Mouse (Mus musculus) hindbrain, embryonic 14.5 days (tissue): ENCODE measurements around the gene Becn1. TPM values are rescaled to one million over a fixed set of nuclear protein-coding genes. Genes with fewer than 3 reads are reported as not detected.

Experiments
- ATAC-seq: fragments of 200-750 bp; cut with Nextera tagmentation; 2 replicates; pipeline ENCODE4 v1.8.0; 2017; ENCODE audit warnings: moderate number of reproducible peaks, mild to moderate bottlenecking, moderate TSS enrichment, moderate library complexity; ENCODE audit not compliant: low FRiP score
- DNase-seq: peaks from one replicate; pipeline ENCODE4 v3.0.0-alpha.2; 2015; ENCODE audit warnings: low spot score
- H3K27ac ChIP-seq: fragments of 300-500 bp; sonication (generic); 2 replicates; pipeline ENCODE4 v1.5.1; 2014; ENCODE audit warnings: mild to moderate bottlenecking, moderate library complexity
- H3K27me3 ChIP-seq: fragments of 300-500 bp; sonication (generic); 2 replicates; pipeline ENCODE4 v1.6.1; 2014; ENCODE audit warnings: mild to moderate bottlenecking, low read length, mixed read lengths; ENCODE audit not compliant: control insufficient read depth, insufficient read depth
- H3K36me3 ChIP-seq: fragments of 300-500 bp; sonication (generic); replicated peaks from 2 replicates; pipeline ENCODE4 v1.6.1; 2014; ENCODE audit not compliant: control insufficient read depth, insufficient read depth
- H3K4me1 ChIP-seq: fragments of 300-500 bp; sonication (generic); replicated peaks from 2 replicates; pipeline ENCODE4 v1.6.1; 2014; ENCODE audit warnings: antibody characterized with exemption, low read length, mixed read lengths; ENCODE audit not compliant: control insufficient read depth, insufficient read depth
- H3K4me2 ChIP-seq: fragments of 300-500 bp; sonication (generic); replicated peaks from 2 replicates; pipeline ENCODE4 v1.6.1; 2014; ENCODE audit warnings: mild to moderate bottlenecking, moderate library complexity
- H3K4me3 ChIP-seq: fragments of 300-500 bp; sonication (generic); replicated peaks from 2 replicates; pipeline ENCODE4 v1.5.1; 2014; ENCODE audit warnings: mild to moderate bottlenecking, low read length
- H3K9ac ChIP-seq: fragments of 300-500 bp; sonication (generic); 2 replicates; pipeline ENCODE4 v1.6.1; 2014
- H3K9me3 ChIP-seq: fragments of 300-500 bp; sonication (generic); 2 replicates; pipeline ENCODE4 v1.6.1; 2016; ENCODE audit warnings: low read length; ENCODE audit not compliant: control insufficient read depth
- WGBS: fragments of 180-500 bp; shearing (Covaris S2); extraction: QIAGEN DNeasy Blood & Tissue Kit; methylation state at CpG from one replicate; pipeline ENCODE4 v1.1.7; 2014; 5-methylcytosine and 5-hydroxymethylcytosine counted together
- polyA plus RNA-seq: library from polyadenylated mRNA; unstranded; fragments of >200 nt; fragmentation: Nextera tagmentation; extraction: Ambion mirVana; gene quantifications from 2 replicates; pipeline ENCODE4 v1.2.1, GENCODE M21; 2014

The Becn1 gene
- polyA plus RNA-seq, 1 experiment from 2014 or later = 172 TPM

- Histone ChIP-seq H3K36me3 (0 out of 2 replicates have a peak, but pooled peaks cover 7% of the 10 kb centered on the region), H3K27me3 (peaks cover 54% of the 10 kb centered on the region), H3K4me1 (peaks cover 33% of the 10 kb centered on the region; the same call in 1 of the 2 replicates), H3K4me3 (0 out of 2 replicates have a peak overlapping the region, but pooled peaks have one; percentile 4), H3K9me3 (no peaks in the 10 kb centered on the region), H3K4me2 (no peak overlapping the region), H3K9ac (no peak overlapping the region), H3K27ac (no peak overlapping the region)
- no peak for ATAC-seq
- no peak for DNase-seq
- WGBS = 3% methylated on average over 32 of the region's 32 CpGs
Observed at GRCm38 (mm10) chr11:101263138-101263988, 38.7 kb downstream of the Becn1 start.

DNA sequence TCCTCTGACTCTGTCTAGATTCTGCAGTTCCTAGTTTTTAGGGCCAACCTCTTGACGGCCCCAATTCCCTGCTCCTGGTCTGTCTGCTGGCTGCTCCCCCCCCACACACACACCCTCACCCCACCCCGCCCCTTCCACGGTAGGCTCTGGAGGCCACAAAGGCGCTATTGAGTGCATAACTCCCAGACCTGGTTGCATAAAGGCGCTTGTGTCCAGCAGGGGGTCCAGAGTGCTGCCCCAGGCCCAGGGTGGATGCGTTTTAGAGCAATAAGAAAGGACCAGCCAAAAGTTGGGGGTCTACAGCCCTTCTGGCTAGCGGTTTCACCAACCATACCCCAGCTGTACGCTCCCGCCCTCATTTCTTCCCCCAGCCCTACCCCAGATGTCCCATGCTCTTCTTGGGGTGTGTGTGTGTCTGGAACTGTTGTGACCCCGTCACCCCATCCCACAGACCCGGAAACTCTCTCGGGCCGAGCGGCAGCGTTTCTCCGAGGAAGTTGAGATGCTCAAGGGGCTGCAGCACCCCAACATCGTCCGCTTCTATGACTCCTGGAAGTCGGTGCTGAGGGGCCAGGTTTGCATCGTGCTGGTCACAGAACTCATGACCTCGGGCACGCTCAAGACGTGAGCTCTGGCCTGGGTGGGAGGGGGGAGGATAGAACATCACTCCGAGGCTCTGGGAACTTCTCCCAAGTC, 39.7 kb downstream of the Becn1 start:
- no peak for DNase-seq
- H3K4me1 ChIP-seq = peaks cover 33% of the 10 kb centered on the region; the same call in 1 of the 2 replicates
- no peak for ATAC-seq

GRCm38 (mm10) chr11:101260826-101261380, 41.2 kb downstream of the Becn1 start:
- H3K36me3 ChIP-seq = 0 out of 2 replicates have a peak, but pooled peaks cover 10% of the 10 kb centered on the region
- no peak overlapping the region for H3K27ac ChIP-seq
- peaks cover 50% of the 10 kb centered on the region for H3K27me3 ChIP-seq
- H3K4me3 ChIP-seq = peak overlapping the region; percentile 42
- peak overlapping the region; percentile 61 for H3K9ac ChIP-seq
- peaks cover 33% of the 10 kb centered on the region; the same call in 1 of the 2 replicates for H3K4me1 ChIP-seq
- H3K9me3 ChIP-seq = no peaks in the 10 kb centered on the region
- ATAC-seq = no peak; the same call in 1 of the 2 replicates
- no peak for DNase-seq
- under 1% methylated on average over 30 of the region's 30 CpGs for WGBS
- H3K4me2 ChIP-seq = peak overlapping the region; percentile 85

More for the DNA sequence above, 39.7 kb downstream of the Becn1 start:
- Histone ChIP-seq H3K4me3 (peak overlapping the region; percentile 9; the same call in 1 of the 2 replicates), H3K9me3 (no peaks in the 10 kb centered on the region), H3K9ac (no peak overlapping the region), H3K27ac (no peak overlapping the region), H3K36me3 (0 out of 2 replicates have a peak, but pooled peaks cover 8% of the 10 kb centered on the region), H3K27me3 (peaks cover 54% of the 10 kb centered on the region), H3K4me2 (peak overlapping the region; percentile 24)
- 2% methylated on average over 24 of the region's 24 CpGs for WGBS

DNA sequence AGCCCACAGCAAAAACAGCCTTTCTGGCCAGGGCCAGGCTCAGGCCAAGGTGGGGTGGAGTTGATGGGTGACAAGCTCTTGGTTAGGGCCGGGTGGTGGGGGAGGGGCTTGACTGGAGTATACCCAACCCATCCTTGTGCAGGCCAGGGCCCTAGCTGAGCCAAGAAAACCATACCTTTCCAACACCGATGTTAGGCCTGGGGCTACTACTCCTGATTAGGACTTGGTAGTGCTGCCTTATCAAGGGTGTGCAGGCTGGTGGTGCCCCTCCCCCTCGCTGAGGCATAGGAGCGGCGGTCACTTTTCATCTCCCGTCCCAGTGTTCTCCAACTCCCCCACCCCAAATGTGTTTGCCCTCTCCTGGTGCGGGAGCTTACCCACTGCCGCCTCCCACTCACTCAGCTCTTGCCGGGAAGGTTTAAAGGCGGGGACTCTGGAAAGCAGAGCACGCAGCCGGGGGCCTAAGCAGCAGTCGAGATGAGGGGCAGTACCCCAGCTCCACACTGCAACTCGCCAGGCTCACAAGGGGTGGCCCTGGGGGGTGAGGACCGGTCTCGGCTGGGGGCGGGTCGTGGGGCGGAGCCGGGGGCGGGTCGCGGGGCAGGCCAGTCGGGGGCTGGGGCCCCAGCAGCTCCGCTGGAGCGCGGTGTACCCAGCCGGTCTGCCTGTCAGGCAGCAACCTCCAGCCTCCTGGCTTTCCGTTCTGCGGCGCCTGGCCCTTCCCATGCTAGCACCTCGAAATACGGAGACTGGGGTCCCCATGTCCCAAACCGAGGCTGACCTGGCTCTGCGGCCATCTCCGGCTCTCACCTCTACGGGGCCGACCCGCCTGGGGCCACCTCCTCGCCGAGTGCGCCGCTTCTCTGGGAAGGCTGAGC, 41.9 kb downstream of the Becn1 start, which contains the start of gene Wnk4:
Gene Wnk4, plus strand, starts transcription at position 620 of the 878 bp plus-strand sequence.
- peak within 1 kb of the TSS; percentile 85 for H3K4me2 ChIP-seq
- ATAC-seq = peak; percentile 60
- DNase-seq = no peak
- no peaks in the 10 kb centered on the region for H3K9me3 ChIP-seq
- 1% methylated on average over 40 of the region's 43 CpGs for WGBS
- peak within 1 kb of the TSS; percentile 42 for H3K4me3 ChIP-seq
- 0 out of 2 replicates have a peak, but pooled peaks cover 10% of the 10 kb centered on the region for H3K36me3 ChIP-seq
- peaks cover 32% of the 10 kb centered on the region; the same call in 1 of the 2 replicates for H3K4me1 ChIP-seq
- H3K27ac ChIP-seq = no peak within 1 kb of the TSS
- peaks cover 48% of the 10 kb centered on the region for H3K27me3 ChIP-seq
- peak within 1 kb of the TSS; percentile 61 for H3K9ac ChIP-seq

DNA sequence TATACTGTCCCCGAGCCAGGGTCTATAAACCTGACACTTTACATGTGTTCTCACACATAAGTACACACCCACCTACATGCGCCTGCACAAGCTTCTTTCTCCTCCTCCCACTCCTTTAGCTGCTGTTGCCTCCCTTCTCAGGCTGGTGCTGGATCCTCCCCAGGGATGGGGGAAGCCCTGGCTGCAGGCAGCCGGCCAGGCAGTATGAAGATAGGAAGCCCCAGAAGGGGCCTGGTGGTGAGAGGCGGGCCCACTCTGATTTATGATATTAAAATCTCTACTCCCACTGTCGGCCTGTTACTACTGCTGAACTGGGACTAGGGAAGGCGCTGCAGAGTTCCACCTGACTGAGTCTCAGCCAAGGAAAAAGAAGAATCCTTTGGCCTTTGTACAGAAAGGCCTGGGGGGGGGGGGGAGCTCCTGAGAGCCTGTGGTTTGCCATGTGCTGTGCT, 42.8 kb downstream of the Becn1 start:
- H3K27me3 ChIP-seq = peaks cover 41% of the 10 kb centered on the region
- H3K4me2 ChIP-seq = no peak overlapping the region
- H3K4me1 ChIP-seq = peaks cover 31% of the 10 kb centered on the region; the same call in 1 of the 2 replicates
- 45% methylated on average over 6 of the region's 6 CpGs for WGBS
- H3K9me3 ChIP-seq = no peaks in the 10 kb centered on the region
- H3K4me3 ChIP-seq = no peak overlapping the region
- H3K27ac ChIP-seq = no peak overlapping the region
- 0 out of 2 replicates have a peak, but pooled peaks cover 10% of the 10 kb centered on the region for H3K36me3 ChIP-seq
- no peak overlapping the region for H3K9ac ChIP-seq
- DNase-seq (no peak), ATAC-seq (no peak)

DNA sequence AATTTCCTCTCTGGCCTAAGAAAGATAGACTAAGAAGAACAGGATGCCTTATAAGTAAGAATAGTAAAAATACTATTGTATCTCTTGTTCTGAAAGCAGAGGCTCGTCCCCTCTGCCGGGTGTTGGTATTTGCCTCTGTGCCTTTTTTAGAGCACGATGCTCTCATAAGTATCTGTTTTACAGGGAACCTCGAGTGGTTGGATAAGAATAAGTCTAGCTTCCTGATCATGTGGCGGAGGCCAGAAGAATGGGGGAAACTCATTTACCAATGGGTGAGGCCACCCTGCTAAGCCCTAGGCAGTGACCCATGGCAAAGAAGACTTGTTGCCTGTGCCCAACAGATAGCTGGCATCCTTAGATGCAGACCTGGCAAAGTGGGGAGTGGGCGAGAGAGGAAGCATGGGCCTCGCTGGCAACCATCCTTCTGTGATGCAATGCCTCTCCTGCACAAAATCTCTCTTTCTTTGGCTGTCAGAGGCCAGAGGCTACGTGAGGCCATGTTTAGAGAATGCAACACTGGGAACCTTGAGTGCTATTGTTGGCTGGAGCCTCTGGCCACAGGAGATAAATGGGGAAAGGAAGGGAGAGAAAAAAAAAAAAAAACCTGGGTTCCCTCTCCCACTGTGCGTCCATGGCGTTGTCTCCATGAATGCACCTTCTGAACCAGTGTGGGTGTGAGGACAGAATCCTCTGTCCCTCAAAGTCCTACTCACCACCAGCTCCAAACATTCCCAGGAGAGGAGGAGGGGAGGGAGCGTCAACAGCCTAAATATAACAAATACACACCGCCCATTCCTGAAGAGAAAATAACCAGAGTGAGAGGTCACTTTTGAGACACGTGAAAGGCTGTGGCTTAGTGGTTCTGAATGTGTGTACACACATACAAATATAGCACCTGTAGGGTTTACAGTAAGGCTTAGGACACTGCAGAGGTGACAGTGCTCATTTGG, 46.0 kb downstream of the Becn1 start:
- no peak for ATAC-seq
- H3K9me3 ChIP-seq = no peaks in the 10 kb centered on the region
- H3K27me3 ChIP-seq = peaks cover 11% of the 10 kb centered on the region
- H3K9ac ChIP-seq = no peak overlapping the region
- H3K36me3 ChIP-seq = 0 out of 2 replicates have a peak, but pooled peaks cover 10% of the 10 kb centered on the region
- WGBS = 91% methylated on average over 13 of the region's 13 CpGs
- no peak overlapping the region for H3K4me2 ChIP-seq
- no peak for DNase-seq
- no peak overlapping the region for H3K4me3 ChIP-seq
- peaks cover 31% of the 10 kb centered on the region for H3K4me1 ChIP-seq
- H3K27ac ChIP-seq = no peak overlapping the region

GRCm38 (mm10) chr11:101253613-101254389, 48.3 kb downstream of the Becn1 start, which contains the start of gene Vps25:
Vps25 (plus strand) TSS chr11:101253707.
- ATAC-seq (peak; percentile 76; the same call in 1 of the 2 replicates), DNase-seq (peak; percentile 88)
- Histone ChIP-seq H3K4me3 (peak within 1 kb of the TSS; percentile 93), H3K27me3 (no peaks in the 10 kb centered on the region), H3K4me2 (peak within 1 kb of the TSS; percentile 92), H3K27ac (peak within 1 kb of the TSS; percentile 90), H3K4me1 (peaks cover 15% of the 10 kb centered on the region), H3K9ac (peak within 1 kb of the TSS; percentile 97), H3K9me3 (no peaks in the 10 kb centered on the region), H3K36me3 (0 out of 2 replicates have a peak, but pooled peaks cover 5% of the 10 kb centered on the region)
- under 1% methylated on average over 40 of the region's 40 CpGs for WGBS
